Mouse (Mus musculus): Measurements from ENCODE around the gene B430305J03Rik.

Gene B430305J03Rik

DNA sequence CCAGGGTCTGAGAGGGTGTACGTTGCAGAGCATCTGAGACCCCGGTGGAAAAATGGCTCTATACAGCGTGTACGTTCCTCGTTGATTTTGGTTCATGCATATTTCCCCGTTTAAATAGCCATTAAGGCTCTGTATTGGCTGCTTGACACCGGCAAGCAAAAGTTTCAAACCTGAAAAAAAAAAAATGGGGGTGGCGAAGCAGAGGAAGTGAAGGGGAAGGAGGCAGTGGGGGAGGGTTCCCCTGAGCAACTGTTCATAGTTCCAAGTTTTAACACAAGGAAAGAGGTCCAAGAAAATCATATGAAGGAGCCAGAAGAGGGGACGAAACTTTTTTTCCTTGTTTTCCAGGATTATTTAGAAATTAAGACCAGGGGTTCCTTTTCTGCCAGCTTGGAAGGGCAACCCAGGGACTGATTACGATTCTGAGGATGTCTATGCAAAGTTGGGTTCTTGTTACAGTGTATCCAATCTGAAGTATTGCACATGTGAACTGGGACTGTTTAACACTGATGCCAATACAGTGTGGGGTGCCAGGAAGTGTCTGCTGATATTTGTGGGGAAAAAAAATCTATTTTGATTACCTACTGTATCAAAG, at the start of gene B430305J03Rik:
Gene B430305J03Rik (minus strand): TSS at position 173 of the 595 bp plus-strand sequence.
- DNase-seq (ENCODE audit: low read depth, low spot score), result no peak

DNA sequence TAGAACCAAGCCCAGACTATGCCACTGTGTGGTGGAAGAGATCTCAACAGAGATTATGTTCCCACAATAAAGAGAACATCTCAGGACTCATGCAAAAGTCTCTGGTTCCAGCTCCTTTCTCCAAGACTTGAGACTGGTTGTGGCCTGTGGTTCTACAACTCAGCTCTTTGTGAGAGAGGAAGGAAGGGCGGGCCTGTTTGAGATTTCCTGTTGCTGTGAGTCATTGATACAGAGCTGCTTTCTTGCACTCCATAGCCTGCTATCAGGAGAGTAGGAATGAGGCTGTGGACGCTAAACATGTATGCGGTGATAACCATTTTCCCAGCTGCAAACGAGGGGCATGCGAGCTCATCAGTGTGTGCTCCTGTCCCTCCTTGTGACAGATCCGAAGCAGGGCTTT, 43.9 kb upstream of the B430305J03Rik start:
- DNase-seq (ENCODE audit: low read depth, low spot score), result no peak

DNA sequence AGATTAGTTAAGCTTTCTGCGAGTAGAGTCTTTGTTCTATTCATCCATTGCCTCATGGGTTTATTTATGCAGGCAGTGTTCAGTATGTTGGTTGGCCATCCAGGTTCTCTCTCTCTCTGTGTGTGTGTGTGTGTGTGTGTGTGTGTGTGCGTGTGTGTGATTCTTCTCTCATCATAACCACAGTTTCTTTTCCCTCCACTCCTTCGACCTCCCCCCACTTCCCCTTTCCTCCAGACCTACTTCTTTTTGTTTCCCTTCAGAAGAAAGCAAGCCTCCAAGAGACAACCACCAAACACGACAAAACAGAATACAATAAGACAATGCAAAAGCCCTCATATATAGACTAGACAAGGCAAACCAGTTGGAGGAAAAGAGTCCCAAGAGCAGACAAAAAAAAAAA, 41.2 kb upstream of the B430305J03Rik start:
- no peak for DNase-seq (ENCODE audit: low read depth, low spot score)

DNA sequence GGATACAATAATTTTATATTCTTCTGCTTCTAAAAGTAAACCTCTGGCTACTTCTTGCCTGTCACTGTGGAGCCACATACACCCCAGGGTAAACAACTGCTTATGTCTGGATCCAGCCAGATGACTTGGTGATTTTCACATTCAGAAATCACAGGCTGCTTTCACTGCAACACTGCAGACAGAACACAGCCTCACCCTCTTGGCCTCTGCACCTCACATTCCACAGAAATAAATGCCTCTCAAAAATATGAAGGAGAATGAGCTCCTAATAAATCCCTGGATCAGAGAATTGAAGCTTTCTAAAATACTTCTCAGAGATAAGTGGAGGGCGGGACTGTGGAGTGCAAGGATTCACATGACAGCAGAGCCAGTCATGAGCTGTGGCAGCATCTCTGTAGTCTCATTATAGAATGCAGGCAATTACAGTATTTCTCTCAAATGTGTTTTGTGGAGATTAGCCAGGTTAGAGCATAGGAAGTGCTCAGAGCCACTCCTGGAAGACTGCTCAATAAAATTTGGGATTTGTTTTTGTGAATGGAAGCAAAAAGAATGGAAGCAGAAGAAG, 35.2 kb upstream of the B430305J03Rik start:
- no peak for DNase-seq (ENCODE audit: low read depth, low spot score)

DNA sequence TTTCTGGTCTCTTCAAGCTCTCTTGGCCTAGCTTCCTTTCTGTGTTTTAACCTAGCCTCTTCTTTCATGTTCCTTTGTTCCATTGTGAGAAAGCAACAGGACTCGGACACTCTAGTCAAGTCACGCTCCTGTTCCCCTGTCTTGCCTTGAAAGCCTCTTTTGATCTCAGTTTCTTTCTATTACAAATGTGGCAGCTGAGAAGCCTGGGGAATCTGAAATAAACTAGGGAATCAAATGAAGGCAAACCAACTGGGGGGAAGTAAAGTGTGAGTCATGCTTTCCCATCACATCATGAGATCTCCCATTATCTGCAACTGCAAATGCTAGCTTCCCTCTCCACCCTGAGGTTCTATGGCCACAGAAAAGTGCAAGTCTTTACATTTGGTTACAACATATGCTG, 31.0 kb upstream of the B430305J03Rik start:
- no peak for DNase-seq (ENCODE audit: low read depth, low spot score)

DNA sequence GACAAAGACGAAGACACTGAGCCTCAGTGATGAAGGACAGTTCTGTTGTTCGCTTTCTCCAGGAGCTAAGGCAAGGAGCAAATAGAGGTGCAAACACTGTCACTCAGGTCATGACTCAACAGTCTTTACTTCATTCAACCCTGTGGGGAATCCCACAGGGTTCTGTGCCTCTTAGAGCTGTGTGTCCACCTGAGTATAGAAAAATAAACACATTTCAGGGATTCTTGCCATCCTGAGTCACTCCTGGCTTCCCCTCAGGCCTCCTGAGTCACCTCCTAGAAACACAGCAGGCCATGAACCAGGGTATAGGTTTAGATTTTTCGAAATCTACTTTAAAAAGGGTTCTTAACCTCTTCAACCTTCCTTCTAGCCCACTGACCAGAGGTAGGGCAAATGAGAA, 29.6 kb upstream of the B430305J03Rik start:
- DNase-seq (ENCODE audit: low read depth, low spot score), result no peak

DNA sequence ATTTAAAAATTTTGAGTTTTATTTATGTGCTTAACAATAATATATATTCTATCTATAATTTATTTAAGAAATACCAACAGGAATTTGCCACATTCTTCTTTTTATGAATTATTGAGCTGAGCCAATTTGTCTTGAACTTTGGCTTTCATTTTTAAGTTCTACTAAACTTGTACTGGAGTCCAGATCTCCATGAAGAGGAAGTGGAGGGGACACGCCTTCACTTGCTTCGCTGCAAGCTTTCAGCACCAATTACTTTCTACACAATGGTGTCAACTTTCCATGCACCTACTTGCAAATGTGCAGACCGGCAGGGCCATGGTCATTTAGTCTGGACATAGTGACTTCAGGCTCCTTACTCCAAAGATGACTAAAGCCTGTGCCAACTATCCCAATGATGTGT, 27.8 kb upstream of the B430305J03Rik start:
- no peak for DNase-seq (ENCODE audit: low read depth, low spot score)

DNA sequence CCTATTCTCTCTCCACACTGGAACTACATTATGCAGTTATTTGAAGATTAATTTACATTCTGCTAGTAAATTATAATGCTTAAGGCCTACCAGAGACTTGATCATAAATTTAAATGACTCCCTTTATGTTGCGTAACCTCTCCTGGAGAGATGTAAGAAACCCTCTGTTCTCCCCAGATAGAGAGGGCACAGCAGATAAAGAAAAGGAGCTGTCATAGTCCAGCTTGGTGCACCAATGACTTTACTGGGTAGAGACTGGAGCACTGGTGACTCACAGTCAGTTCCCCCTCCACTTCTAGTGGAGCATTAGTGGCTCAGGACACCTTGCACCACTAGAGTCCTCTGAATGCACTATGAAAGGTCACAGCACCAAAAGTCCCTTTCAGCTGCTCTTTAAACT, 27.1 kb upstream of the B430305J03Rik start:
- no peak for DNase-seq (ENCODE audit: low read depth, low spot score)

DNA sequence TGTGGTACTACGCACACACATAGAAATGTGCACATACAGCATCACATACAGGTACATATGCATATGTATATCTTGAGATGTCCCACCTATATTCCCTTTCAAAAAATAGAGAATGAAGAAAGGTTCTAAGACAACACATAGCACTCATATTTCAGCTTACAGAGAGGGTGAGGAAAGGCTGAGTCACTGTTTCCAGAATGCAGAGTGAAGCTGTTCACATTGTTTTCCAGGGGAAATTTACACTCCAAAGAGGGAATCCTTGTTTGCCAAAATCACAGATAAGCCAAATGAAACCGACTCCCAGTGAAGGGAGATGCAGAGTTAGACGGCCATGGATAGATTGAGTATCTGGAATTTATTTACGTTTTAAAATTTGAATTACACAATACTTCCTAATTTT, 25.8 kb upstream of the B430305J03Rik start:
- DNase-seq (ENCODE audit: low read depth, low spot score), result no peak

DNA sequence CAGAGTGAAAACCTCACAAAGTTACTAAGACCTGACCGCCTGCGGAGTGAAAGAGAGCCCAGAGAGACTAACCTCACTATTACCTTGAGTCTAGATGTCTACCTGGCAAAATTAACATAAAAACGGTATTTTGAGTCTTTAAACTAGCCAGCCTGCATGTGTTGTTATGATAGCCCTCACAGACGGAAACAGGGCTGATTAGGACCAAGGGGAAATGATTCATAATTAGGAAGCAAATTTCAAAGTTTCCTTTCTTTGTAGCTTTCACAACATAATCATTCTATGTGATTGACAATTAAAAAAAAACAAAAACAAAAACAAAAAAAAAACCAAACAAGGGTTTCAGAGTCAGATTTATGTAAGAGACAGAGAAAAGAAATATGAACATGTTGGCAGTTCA, 20.6 kb upstream of the B430305J03Rik start:
- no peak for DNase-seq (ENCODE audit: low read depth, low spot score)

DNA sequence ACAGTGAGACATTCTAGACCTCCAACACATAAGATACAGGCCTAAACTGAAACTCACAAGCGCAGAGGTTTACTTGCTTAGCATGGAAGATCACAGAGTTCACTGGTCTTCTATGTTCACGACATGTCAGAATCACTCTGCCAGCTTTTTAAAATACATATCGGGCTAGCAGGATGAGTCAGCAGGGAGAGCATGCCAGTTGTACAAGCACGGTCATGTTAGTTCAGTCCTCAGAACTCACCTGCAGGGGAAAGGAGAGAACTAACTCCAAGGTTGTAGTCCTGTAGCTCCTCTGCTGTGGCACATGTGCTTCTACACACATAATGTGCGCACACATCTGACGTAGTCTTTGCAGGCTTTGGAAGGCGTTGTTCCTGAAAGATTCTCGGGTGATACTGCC, 10.2 kb upstream of the B430305J03Rik start:
- DNase-seq (ENCODE audit: low read depth, low spot score), result no peak

DNA sequence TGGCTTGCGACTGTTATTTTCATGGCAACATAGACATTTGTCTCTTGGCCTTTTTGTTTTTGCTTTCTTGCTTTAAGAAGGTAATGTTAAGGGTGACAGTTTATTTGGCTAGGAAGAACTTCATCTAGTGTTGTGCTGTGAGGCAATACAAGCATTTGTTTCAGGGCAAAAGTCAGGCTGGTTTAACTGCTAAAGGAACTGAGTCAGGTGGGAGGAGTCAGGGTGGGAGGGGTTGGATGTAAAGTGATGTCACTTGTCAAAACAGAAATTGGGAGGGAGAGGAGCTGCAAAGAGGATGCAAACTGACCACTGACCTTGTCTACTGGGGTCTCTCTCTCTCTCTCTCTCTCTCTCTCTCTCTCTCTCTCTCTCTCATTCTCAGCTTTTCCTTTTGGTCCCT, 2.7 kb upstream of the B430305J03Rik start:
- DNase-seq (ENCODE audit: low read depth, low spot score), result no peak

DNA sequence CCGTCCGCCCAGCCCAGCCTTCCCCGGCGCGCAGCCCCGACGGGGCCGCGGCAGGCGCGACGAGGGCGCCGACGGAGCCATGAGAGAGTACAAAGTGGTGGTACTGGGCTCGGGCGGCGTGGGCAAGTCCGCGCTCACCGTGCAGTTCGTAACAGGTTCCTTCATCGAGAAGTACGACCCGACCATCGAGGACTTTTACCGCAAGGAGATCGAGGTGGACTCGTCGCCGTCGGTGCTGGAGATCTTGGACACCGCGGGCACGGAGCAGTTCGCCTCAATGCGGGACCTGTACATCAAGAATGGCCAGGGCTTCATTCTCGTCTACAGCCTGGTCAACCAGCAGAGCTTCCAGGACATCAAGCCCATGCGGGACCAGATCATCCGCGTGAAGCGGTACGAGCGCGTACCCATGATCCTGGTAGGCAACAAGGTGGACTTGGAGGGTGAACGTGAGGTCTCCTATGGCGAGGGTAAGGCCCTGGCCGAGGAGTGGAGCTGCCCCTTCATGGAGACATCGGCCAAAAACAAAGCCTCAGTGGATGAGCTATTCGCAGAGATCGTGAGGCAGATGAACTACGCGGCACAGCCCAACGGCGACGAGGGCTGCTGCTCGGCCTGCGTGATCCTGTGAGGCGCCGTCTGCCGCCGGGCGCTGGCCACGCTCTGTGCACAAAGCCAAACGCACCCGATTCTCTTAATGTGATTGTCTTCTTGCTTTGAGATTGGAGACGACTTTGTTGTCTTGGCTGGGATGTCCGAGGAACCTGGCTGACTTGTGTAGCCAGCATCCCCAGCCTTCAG, 573 bp downstream of the B430305J03Rik start:
- peak; percentile 20 for DNase-seq (ENCODE audit: low read depth, low spot score)

DNA sequence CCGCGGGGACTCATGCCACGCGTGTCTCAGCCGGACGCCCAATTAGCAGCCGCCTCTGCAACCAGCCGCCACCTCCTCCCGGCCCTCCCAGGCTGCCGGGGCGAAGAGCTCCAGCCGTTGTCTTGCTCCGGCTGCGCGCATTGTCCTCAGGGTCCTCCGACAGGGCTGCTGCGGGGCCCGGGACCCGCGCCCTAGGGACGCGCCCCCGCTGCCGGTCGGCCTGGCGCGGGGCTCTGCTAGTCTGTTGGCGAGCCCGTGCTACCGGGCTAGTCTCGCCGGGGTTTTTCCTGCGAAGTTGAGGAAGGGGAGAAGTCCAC, 1.1 kb downstream of the B430305J03Rik start:
- DNase-seq (ENCODE audit: low read depth, low spot score), result no peak

DNA sequence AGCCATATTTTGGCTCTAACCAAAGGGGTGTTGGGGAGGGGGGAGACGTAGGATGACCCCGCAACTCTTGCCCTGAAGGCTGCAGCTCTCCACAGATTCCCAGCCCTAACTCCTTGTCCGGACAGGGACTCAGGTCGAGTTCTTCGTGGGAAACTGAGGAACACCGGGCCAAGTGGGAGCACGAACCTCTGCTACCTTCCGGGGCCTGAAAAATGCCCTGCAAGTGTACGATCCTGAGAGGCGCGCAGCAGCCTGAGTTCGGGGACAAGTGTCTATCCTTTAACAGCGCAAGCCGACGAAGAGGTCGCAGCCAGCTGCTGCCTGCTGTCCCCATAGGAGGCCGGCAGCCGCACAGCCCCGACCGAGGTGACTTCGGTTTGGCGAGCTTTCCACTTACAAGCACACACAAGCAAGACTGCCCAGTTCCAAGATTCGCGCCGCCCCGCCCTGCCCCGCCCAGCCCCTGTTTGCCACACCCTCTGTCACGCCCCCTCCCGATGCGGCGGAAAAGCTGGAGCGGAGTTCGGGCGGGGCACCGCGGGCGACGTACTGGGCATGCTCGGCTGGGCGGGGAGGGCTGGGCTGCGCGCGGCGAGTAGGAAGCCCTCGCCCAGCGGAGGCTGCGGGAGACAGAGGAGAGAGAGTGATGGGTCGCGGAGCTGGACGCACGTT, 1.6 kb downstream of the B430305J03Rik start:
- peak; percentile 75 for DNase-seq (ENCODE audit: low read depth, low spot score)

DNA sequence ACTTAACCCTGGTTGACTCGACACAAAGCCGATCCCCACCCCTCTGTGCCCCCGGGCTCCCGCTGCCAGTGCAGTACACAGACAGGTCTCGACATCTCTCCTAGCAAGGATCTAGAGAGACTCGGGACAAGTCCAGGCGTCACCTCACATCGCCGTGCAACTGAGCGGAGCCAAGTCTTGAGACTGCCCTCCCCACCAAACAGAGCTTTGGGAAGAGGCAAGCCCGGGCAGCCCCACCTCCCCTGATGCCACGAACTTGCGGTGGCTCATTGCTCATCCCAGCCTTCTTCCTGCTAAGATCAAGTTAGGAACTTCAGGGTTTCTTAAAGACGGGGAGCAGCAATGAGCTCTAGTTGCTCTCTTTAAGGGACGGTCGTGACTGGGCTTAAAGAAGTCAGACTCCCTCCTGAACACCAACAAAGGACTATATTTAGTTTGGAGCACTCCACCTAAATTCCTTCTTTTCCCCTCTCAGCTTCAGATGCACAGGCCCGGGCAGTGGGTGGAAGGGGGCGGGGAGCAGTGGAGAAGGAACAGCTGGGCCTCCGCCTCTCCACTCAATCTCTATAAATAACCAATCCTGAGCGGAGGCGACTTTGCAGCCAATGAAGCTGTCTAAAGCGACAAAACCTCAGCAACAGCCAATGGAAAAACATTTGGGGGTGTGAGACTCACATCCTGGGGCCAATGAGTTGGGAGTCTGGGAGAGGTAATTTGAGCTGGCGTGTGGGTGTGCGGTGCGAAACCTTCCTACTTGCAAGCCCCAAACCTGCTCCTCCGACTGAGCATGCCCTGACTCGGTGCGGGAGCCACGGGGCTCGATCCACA, 2.4 kb downstream of the B430305J03Rik start:
- DNase-seq (ENCODE audit: low read depth, low spot score), result peak; percentile 22

DNA sequence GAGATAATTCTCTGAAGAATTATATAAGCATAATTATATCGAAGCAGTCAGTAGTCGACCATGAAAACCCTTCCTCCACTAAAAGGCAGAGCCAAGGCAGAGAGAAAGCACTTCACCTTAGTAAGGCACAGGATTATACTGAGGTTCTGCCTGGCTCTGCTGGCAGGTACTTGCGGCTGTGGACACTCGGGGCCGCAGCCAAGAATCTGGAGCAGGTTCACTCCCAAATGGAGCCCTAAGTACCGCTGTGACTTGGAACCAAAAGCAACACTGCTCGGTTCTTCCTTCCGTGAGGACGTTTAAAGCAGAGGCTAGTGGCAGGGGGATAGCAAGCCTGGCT, 3.0 kb downstream of the B430305J03Rik start:
- no peak for DNase-seq (ENCODE audit: low read depth, low spot score)

DNA sequence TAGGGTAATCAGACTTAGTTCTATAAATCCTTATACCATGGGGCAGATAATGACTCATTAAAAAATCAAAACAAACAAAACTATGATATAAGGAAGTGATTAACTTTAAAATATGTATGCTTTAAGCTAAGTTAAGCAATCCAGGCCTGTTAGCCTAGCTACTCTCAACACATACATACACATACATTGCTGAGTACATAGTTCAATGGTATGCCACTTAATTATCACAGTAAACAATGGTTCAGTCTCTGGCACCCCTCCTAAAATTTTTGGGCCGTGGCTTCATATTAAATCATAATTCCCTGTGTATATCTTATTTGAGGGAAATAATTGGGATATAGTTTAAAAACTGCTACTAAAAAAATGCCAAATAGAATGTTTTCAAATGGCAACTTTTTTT, 4.4 kb downstream of the B430305J03Rik start, which contains the start of gene Rap2b:
Gene Rap2b (plus strand): TSS at position 301 of the 400 bp plus-strand sequence.
- no peak for DNase-seq (ENCODE audit: low read depth, low spot score)

DNA sequence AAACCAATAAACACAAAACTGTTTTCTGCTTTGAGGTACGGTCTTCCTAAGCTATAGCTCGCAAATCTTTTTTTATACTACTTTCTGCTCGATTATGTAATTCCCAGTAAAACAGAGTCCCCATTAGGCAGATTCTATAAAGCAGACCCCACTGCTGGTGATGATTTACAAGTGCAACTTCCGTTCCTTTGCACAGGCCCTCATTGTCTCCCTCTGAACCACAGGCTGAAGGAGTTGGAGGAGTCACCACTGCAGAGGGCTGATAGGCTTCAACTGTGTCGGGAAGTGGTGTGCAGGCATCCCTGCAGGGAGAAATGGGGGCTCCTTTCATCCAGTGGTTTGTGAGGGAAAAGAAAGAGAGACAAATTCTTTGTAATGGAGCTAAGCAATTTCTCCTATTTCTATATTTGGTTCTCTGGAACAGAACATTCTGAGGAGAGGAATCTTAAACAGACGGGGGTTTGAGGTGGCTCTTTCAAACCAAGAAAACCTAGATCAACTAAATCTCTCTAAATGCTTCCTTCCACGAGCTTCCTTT, 6.9 kb downstream of the B430305J03Rik start:
- DNase-seq (ENCODE audit: low read depth, low spot score), result no peak

DNA sequence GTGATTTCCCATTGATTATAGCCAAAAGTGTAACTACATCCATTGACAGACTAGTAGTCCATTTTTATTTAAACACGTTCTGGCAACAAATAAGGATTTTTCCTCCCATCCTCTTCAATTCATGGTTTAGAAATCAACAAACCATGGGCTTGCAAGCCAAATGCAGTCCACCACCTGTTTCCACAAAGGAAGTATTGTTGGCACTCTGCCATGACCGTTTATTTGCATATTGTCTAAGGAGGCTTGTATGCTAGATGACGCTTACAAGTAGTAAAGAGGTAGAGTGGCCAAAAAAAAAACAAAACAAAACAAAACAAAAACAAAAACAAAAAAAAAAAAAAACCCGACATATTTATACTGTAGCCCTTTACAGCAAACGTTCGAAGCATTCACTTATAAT, 7.6 kb downstream of the B430305J03Rik start:
- DNase-seq (ENCODE audit: low read depth, low spot score), result no peak

DNA sequence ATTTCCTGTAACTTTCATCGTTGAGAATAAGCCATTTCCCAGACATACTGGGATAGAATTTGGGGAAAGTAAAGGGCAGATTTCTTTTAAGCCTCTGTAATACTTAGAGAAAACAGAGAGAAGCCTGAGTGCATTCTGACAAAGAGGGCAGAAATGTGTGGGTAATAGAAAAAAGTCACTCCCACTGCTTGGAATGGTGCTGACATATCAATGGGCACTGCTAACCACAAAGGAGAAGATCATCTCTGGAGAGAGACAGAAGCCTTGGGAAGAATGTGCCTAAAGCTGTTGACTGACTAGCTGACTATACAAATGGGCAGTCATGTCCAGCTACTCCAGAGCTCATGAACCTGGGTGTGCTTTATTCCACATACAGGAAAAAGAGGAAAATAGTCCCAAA, 10.3 kb downstream of the B430305J03Rik start:
- no peak for DNase-seq (ENCODE audit: low read depth, low spot score)

DNA sequence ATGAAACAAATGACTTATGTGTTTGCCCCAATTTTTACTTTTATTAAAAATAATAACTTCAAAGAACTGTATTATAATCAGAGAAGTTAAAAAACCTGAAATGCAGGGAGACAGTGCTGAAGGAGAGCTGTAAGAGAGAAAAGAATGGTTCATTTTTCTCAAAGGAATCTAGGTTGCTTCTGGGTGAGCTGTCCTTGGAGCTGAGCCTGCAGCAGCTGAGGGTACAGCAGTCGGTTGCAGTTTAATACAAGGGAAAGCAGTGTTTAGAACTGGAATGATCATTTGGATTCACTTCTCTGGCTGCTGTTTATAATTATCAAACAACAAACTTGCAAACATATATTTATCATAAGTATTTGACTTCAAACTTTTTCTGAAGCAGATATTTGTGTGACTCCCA, 16.3 kb downstream of the B430305J03Rik start:
- no peak for DNase-seq (ENCODE audit: low read depth, low spot score)

All from c-Kit-negative CD71-positive TER-119-positive erythroid progenitor cells, embryonic 14.5 days (primary cell).